Mouse (Mus musculus) urinary bladder, postnatal 4 days (tissue): ENCODE measurements at regions not wholly inside any gene's neighbourhood (a gene's known extent, or its start where the extent isn't known, plus 50 kb on each side); places are given as distances from the start of the nearest gene placed in this dataset.

ENCODE experiments used
- DNase-seq, 2 experiments: peaks; one replicate each; pipeline ENCODE4 v3.0.0; 2021 to 2022; ENCODE audit warnings: low spot score in 2 of 2

DNA sequence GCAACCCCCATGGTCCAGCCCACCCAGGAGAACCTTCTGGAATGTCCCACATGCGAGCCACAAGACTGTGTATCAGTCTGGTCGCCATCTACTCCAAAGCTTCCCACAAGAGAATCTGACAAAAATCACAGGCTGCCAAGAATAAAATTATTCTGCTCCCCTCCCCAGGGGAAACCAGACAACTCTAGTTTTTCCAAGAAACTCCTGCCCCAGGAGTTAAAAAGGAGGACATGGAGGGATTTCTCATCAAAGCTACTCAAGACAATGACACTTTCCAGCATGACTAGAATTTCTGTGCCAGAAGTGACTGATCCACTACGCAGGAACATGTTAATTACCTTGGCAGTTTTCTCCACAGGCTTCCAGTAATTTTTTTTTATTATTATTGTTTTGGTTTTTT lies 98.4 kb downstream of the Psmg1 start:
- DNase-seq = no peak

DNA sequence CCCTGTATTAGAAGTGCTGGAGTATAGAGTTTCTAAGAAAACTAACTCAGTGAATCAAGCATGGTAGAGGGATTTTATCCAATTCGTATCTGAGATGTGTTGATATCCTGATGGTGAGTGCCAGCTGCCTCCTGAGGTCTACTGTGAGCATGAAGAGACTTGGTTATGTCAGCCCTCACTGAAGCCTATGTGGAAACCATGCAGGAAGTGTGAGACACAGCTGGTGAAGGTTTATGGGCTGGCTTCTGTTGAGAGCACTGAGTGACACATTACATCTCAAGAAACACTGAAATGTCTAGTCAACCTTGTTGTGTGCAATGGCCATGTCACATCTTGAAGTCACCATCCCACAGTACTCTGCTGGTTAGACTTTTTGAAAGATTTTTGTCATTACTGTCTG lies 104.6 kb downstream of the Psmg1 start:
- peak in 1 of 2 experiments; percentile 10 for DNase-seq

DNA sequence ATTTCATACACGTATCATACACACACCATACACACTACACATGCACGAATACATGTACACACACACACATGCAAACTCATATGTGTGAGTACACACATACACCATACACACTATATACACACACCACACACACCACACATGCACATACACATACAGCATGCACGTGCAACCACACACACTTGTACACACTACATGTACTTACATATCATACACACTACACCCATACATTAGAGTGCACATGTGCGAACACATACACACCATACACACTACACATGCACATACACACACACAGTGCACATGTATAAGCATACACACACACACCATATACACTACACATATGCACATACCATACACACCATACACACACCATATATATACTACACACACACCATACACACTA lies 117.5 kb downstream of the Psmg1 start:
- no peak for DNase-seq

DNA sequence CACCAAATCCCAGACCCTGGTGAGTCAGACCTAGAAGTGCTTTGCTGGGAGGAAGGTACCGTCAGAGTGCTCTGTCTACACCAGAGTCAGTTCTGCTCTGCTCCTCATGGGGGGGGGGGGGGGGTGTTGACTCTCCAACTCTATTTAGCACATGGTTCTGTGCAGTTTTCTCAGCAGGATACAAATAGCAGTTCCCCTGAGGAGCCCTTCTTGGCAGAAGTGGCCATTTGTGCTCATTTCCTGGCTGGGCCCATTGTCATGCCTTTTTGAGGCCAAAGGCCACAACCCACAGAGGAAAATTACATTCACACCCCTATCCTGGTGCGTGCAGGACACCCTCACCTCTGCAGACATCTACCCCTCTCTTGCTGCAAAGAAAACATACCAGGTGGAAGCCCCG lies 118.3 kb downstream of the Psmg1 start:
- peak in 1 of 2 experiments; percentile 5 for DNase-seq

DNA sequence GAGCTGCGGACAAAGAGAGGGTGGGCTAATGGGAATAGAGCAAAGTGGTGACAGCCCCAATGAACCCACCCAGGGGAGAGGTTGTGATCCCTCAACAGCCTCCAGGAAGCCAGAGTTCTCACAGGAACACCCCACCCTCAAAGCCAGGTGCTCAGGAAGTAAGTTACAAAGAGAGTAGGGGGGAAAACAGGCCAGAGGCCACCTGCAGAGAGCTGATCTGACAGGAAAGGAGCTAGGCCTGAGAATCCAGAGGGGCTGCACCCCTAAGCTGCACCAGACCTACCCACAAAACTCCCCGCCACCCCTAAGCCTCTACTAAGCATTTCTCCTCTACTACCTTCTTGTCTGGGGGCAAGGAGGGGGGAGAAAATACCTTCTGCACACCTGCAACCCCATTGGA lies 120.5 kb downstream of the Psmg1 start:
- no peak for DNase-seq

DNA sequence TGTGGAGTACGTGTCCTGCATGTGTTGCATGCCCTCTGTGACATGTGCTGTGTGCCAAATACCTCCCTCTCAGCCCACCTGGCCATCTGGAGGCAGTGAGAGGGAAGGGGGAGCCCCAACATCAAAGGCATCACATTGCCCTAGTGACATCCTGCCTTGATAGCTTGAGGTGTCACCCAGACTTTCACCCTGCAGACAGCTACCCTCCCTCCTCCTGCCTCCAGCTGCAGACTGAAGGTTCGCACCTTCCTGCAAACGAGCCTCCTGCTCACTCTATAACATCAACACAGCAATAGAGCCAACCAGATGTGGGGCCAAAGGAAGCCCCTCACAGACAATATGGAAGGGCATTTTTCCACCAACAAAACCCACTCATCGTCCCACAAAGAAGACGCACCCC lies 121.3 kb downstream of the Psmg1 start:
- DNase-seq = no peak

DNA sequence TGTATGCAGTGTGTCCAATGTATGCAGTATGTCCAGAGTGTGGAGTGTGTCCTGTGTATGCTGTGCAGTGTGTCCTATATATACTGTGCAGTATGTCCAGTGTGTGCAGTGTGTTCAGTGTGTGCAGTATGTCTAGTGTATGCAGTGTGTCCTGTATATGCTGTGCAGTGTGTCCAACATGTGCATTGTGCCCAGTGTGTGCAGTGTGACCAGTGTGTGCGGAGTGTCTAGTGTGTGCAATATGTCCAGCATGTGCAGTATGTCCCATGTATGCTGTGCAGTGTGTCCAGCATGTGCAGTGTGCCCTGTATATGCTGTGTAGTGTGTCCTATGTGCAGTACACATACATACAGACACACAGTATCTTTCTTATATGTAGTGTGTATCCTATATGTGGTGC lies 121.9 kb downstream of the Psmg1 start:
- peak in 1 of 2 experiments; percentile 5 for DNase-seq

DNA sequence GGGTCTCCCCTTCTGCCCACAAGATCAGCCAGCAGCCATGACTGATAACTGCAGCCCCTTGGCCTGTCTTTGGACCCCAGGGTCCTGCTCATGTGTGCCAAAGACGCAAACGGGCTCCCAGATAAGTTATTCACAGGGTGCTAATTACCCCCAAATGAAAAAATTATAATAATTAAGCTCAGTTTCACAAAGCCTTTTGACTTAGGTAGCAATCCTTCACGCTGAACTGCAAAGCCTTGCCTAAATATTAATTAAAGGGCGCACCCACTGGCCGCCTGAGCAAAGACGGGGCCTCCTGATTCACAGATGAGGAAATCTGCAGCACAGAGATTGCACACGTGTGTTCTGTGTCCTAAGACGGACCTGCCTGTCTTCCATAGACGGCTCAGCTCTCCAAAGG lies 123.2 kb downstream of the Psmg1 start:
- DNase-seq = no peak

DNA sequence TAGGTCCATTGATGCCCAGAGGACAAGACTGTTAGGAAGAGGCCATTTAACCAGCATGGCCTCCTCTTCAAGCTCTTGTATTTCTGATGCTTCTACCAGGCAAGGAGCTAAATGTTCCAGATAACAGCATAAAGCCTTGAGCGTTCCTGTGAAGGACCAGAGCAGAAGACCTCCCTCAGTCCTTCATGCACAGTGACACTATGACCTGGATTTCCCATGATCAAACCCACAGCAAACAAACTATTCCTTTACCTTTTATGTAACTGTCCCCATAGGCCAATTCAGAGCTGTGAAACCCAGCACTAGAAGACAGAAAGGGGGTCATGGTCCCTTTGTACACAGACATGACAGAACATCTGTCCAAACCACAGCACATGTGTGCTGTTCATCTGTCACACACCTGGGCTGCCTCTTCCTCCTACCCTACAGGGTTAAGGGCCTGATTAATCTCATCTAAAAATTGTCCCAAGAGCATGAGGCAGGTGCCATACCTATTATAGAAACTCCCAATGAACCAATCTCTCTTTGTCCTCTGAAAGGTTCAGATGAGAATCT lies 123.8 kb downstream of the Psmg1 start:
- no peak for DNase-seq

DNA sequence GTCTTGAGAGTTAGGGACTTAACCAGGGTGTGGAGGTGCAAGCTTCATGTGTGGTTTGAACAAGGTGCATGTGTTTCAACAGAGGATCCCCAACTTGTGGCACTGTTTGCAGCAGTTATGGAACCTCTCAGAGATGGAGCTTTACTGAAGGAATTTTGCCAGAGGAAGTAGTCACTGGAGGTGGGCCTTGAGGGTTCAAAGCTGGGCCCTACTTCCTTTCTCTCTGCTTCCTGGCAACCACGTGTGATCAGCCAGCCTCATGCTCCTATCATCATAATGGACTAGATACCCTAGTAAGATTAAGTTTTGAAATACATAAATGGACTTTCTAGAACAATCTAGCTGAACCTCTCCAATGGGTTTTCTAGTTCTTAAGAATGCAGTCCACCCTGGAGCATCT lies 125.2 kb downstream of the Psmg1 start:
- peak in 1 of 2 experiments; percentile 8 for DNase-seq

DNA sequence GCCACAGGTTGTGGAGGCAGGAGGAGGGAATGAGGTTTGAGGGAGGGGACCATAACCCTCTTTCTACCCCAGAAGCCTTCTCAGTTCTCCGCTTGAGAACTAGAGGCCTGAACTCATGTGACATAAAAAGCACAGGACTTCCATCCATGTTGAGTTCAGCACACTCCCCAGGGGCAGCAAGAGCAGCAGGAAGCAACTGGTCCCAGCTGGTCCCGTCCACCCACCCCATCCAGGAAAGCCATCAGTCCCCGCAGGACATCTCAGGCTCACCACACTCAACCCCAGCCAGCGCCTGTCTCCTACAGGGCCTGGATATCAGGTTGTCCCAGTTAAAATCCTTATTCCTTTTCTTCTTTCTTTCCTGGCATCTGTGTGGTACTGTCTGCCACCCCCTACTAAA lies 126.1 kb downstream of the Psmg1 start:
- DNase-seq = no peak

DNA sequence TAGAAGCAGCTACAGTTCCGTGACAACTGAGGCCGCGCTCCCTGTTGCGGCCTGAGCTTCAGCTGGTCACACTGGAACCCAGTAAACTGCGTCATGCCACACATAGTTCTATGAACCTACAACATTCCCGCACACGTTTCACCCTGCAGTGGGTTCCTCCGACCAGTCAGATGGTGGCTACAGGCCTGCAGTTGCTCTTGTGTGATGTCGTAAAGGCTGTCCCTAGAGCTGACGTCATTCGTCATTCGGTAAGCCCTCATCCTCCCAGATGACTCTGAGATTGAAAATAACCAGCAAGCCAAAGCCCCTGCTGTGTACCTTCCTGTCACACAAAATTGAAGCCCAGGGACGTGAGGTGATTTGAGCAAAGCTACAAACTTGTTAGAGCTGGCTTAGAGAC lies 126.7 kb downstream of the Psmg1 start:
- DNase-seq = no peak

DNA sequence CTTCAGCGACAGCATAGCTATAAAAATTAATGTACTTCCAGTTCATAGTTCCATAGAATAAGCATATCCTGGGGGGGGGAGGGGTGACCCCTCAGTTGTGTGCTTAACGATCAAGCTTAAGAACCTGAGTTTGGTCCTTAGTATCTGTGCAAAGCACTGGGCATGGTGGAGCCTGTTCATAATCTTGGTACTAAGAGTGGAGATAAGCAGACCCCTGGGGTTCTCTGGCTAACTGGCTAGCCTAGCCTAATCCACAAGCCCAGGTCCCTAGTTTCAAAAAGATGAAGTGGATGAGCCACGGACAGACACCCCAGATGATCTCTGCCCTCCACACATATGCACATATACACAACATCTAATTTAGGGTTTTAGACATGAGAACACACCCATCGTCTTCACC lies 127.2 kb downstream of the Psmg1 start:
- DNase-seq = no peak

DNA sequence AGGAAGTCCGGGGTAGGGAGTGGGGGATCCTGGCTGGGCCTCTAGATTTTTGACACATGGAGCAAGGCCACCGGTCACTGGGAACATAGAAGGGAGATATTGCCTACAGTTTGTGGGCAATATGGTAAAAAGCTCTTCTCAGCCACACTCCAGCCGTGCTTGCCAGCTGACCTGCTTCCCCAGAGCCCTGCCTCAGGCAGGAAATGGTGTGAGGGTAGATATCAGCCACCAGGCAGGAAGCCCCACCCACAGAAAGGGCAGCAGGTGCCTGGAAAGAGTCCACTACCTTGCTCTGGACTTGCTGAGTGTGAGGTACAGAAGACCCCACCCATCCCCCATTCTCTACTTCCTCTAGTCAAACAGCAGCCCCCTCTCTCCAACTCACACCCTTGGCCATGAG lies 128.1 kb downstream of the Psmg1 start:
- no peak for DNase-seq

DNA sequence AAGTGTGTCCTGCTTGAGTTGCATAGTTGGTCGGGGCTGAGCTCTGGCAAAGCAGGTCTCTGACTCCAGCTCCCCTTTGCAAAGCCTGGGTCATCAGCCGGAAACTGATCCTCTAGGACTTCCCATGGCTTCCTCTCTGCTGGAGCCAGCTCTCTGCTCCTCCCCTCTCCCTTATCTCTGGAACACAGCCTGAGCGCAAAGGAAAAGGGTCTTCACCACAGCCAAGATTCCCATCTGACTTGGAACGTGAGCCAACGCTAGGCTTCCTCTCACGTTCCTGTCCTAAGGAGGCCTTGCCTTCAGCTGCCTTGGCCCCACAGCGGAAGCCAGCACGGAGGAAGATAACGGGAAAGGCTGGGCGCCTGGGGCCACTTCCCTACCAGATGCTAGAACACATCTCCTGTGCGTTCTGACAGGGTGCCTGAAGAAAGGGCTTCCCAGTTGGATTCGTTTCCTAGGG lies 129.5 kb downstream of the Psmg1 start:
- peak in 1 of 2 experiments; percentile 57 for DNase-seq

DNA sequence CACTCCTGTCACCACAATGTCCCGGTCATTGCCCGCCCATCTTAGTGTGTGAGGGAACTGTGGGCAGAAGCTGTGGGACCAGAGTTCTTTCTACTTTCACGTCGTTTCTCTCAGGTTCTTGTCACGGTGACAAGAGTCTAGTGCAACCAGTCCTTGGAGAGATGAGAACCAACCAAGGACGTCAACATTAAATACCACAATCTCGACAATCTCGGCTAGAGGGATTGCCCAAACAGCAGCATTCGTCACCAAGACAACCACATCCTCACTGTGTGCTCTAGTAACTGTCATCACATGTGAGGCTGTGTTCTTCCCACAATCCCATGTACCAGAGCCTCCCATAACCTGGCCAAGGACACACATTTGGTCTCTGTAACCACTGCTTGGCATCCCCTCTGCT lies 129.9 kb downstream of the Psmg1 start:
- DNase-seq = no peak

DNA sequence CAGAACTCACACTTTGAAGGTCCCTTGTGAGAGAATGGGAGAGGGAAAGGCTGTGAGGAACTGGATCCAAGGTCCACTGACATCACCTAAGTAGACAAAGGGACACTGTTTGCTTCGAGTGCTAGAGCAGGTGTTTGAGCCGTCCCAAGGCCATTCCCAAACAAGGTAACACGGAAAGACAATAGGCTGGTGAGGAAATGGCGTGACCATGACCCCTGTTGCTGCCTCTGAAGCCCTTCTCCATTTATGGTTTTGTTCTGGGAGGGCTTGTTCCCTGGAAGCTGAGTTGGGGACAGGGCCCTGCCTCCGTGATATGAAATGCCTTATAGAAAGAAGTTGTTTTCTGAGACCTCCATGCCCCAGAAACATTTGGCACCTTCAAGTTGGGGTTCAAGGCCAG lies 130.6 kb downstream of the Psmg1 start:
- DNase-seq = no peak

DNA sequence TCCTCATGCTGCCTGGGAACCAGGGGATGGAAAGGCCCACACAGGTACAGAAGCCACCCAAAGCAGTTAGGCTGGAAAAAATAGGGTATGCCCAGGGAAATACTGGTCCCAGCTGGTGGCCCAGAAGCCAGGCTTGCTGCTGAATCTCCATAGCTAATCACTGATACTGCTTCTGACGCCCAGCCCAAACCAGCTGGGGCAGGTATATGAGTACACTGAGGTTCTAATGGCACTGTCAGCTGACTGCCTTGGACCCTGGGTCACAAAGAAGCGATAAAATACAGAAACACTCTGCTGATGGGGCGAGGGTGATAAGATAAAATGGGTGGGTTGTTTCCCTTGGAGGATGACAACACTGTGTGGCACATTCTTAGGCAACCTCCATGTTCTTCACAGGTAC lies 133.4 kb downstream of the Psmg1 start:
- DNase-seq = no peak

DNA sequence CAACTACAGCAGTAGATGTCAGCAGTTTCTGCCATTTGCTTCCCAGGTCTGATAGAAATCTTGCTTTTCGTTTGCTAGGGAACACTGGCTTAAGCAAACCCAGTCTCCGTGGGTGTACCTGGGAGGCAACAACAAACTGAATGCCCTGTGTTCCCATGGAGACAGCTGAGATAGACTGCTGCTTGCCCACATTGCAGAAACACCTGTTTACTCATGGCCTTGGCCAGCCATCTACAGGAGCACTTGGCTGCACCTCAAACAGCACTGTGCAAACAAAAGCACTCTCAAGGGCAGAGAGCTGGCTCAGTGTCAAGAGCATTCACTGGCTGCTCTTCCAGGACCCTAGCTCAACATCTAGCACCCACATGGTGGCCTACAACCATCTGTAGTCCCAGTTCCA lies 135.5 kb downstream of the Psmg1 start:
- DNase-seq = no peak

DNA sequence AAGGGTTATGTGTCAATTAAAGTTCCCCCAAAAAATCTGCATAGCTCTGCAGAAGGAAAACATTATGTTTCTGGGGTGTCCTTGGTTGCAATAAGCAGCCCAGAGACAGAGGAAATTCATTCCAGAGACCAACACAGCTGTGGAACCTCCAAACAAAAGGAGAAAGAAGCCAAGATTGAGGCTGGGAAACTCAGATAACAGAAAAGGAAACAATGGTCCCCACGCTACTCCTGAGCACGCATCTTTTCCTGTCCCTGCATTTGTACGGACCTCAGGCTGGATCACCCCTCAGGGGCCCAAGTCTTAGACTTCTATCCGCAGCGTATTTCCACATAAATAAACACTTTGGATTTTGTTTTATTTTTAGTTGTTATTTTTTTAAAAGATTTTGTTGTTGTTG lies 138.9 kb downstream of the Psmg1 start:
- no peak for DNase-seq

DNA sequence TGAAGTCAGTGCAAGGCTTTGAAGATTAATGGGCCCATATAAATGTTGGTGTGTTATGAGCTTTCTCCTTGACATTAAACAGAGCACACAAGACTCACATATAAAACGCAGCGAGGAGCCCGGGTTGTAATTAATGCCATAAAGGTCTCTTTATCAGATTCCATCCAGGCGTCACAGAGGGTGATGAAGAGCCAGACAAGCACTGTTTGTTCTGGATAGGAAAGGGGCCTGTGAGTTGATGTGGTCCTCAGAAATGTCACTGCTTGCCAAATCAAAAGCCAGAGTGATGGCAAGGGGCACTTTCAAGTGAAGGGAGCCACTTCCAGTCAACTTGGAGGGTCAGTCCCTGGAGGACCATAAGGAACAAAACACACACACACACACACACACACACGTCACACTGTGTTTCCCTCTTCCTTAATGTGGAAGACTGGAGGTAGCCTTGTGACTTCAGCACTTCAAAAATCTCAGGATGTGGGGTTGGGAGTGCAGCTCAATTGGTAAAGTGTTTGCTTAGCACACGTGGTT lies 142.1 kb downstream of the Psmg1 start:
- no peak for DNase-seq

DNA sequence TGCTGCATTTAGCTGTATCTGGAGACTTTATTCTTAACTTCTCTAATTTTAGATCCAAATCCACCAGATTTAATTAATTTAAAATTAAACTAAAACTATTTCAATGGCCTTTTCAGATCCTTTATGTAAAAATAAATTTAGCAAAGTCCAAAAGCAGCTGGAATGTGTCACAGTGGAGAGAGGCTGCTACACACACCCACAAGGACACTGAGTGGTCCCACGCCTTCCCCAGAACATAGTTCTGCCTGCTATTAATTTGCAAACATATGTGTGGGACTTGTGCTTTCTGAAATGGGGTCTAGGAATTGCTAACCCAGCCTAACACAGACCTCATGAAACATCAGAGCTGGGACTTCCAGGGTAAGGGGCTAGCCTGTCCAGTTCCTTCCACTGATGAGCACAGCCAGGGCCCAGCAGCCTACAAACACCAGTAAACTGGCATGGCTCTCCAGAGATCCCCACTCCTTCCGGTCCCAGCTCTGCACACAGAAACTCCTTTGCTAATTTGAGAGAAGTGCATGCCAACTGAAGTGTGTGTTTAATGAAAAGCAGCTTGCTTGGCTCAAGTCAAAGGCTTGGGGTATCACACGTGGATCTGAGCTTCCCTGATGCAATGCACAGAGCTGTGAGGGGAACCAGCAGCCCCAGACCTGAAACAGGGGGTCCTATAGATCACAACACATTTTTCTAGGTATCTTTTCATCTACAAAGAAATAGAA lies 142.8 kb downstream of the Psmg1 start:
- peak in 1 of 2 experiments; percentile 53 for DNase-seq

DNA sequence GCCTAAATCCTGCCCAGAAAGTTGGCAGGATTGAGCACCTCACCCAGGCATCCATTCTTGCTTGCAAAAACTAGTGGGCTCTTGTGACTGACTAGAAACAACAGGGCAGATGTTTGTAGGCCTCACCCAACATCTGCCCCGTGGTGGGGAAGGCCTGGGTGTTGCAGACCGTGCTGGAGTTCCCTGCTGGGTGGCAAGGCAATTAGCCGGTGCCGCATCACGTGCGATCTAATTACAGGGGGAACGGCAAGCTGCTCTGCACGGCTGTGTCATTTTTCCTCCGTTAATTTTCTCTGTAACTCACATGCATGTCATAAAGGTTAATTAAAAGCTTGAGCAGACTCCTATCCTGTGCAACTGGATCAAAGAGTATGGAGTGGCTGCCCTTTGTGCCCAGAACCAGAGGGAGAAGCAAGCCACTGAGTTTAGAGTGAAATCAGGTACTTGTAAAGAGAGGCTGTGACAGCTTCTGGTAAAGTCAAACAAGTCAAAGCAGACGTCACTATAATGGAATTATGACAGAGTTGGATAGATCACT lies 143.5 kb downstream of the Ets2 start:
- DNase-seq = peak in 1 of 2 experiments; percentile 44
